Mouse (Mus musculus) hindbrain, embryonic 13.5 days (tissue): ENCODE data around the gene Dsp. TPM values are rescaled to one million over a fixed set of nuclear protein-coding genes. Genes with fewer than 3 reads are reported as not detected.
A peak's percentile ranks its signal among the peaks of the same experiment; 100 is the strongest.

Experiments
- ATAC-seq: fragments of 200-750 bp; cut with Nextera tagmentation; 2 replicates; pipeline ENCODE4 v1.8.0; 2017; ENCODE audit warnings: moderate TSS enrichment; ENCODE audit not compliant: low FRiP score
- H3K27ac ChIP-seq: fragments of 300-500 bp; sonication (generic); 2 replicates; pipeline ENCODE4 v1.5.1; 2015; ENCODE audit warnings: inconsistent platforms, mild to moderate bottlenecking, moderate library complexity
- H3K27me3 ChIP-seq: fragments of 300-500 bp; sonication (generic); 2 replicates; pipeline ENCODE4 v1.6.1; 2015; ENCODE audit warnings: mild to moderate bottlenecking, inconsistent platforms
- H3K36me3 ChIP-seq: fragments of 300-500 bp; sonication (generic); 2 replicates; pipeline ENCODE4 v1.6.1; 2015; ENCODE audit warnings: mild to moderate bottlenecking, inconsistent platforms
- H3K4me1 ChIP-seq: fragments of 300-500 bp; sonication (generic); replicated peaks from 2 replicates; pipeline ENCODE4 v1.6.1; 2015; ENCODE audit warnings: inconsistent platforms
- H3K4me2 ChIP-seq: fragments of 300-500 bp; sonication (generic); 2 replicates; pipeline ENCODE4 v1.6.1; 2015; ENCODE audit warnings: inconsistent platforms, mild to moderate bottlenecking, moderate library complexity
- H3K4me3 ChIP-seq: fragments of 300-500 bp; sonication (generic); 2 replicates; pipeline ENCODE4 v1.5.1; 2015; ENCODE audit warnings: mild to moderate bottlenecking, inconsistent platforms
- H3K9ac ChIP-seq: fragments of 300-500 bp; sonication (generic); 2 replicates; pipeline ENCODE4 v1.6.1; 2015; ENCODE audit warnings: mild to moderate bottlenecking, inconsistent platforms
- H3K9me3 ChIP-seq: fragments of 300-500 bp; sonication (generic); 2 replicates; pipeline ENCODE4 v1.6.1; 2016; ENCODE audit warnings: inconsistent platforms
- WGBS: fragments of 180-500 bp; shearing (Covaris S2); methylation state at CpG from one replicate; pipeline ENCODE4 v1.1.7; 2015; 5-methylcytosine and 5-hydroxymethylcytosine counted together
- polyA plus RNA-seq: library from polyadenylated mRNA; unstranded; fragments of >200 nt; fragmentation: Nextera tagmentation; extraction: Ambion mirVana; gene quantifications from 2 replicates; pipeline ENCODE4 v1.2.1, GENCODE M21; 2015

Gene Dsp
- 0.30 and 0.31 TPM in 2 replicates for polyA plus RNA-seq

- Histone ChIP-seq H3K9ac (peak within 1 kb of the TSS; percentile 60), H3K4me1 (peaks cover 21% of the 10 kb centered on the region), H3K9me3 (no peaks in the 10 kb centered on the region), H3K4me3 (peak within 1 kb of the TSS; percentile 40), H3K27ac (no peak within 1 kb of the TSS), H3K27me3 (peaks cover 94% of the 10 kb centered on the region), H3K4me2 (peak within 1 kb of the TSS; percentile 64), H3K36me3 (no peaks in the 10 kb centered on the region)
- 1% methylated on average over 41 of the region's 58 CpGs for WGBS
- peak; percentile 84 for ATAC-seq
Measured at GRCm38 (mm10) chr13:38151069-38151588, at the start of gene Dsp. TSS of gene Dsp (plus strand) at chr13:38151294.

GRCm38 (mm10) chr13:38103406-38103805 lies 47.7 kb upstream of the Dsp start:
- Histone ChIP-seq H3K4me3 (no peak overlapping the region), H3K9ac (no peak overlapping the region), H3K4me1 (no peaks in the 10 kb centered on the region), H3K27me3 (no peaks in the 10 kb centered on the region), H3K36me3 (no peaks in the 10 kb centered on the region), H3K9me3 (no peaks in the 10 kb centered on the region), H3K27ac (no peak overlapping the region), H3K4me2 (no peak overlapping the region)
- ATAC-seq = no peak
- 88% methylated on average over 4 of the region's 4 CpGs for WGBS

- no peak for ATAC-seq
- Histone ChIP-seq H3K4me1 (no peaks in the 10 kb centered on the region), H3K9ac (no peak overlapping the region), H3K4me3 (no peak overlapping the region), H3K9me3 (no peaks in the 10 kb centered on the region), H3K27me3 (no peaks in the 10 kb centered on the region), H3K4me2 (no peak overlapping the region), H3K36me3 (no peaks in the 10 kb centered on the region), H3K27ac (no peak overlapping the region)
- WGBS = 91% methylated on average over 10 of the region's 10 CpGs
Measured at GRCm38 (mm10) chr13:38104501-38104900, 46.6 kb upstream of the Dsp start.

GRCm38 (mm10) chr13:38109081-38109480 lies 42.0 kb upstream of the Dsp start:
- 67% methylated on average over 9 of the region's 9 CpGs for WGBS
- ATAC-seq = no peak

GRCm38 (mm10) chr13:38122321-38122720 lies 28.8 kb upstream of the Dsp start:
- no peak overlapping the region for H3K4me3 ChIP-seq
- no peaks in the 10 kb centered on the region for H3K27me3 ChIP-seq
- H3K9me3 ChIP-seq = no peaks in the 10 kb centered on the region
- no peaks in the 10 kb centered on the region for H3K36me3 ChIP-seq
- no peak overlapping the region for H3K9ac ChIP-seq
- no peak for ATAC-seq
- 0 out of 2 replicates have a peak, but pooled peaks cover 3% of the 10 kb centered on the region for H3K4me1 ChIP-seq
- no peak overlapping the region for H3K4me2 ChIP-seq
- H3K27ac ChIP-seq = no peak overlapping the region
- WGBS = 87% methylated on average over 9 of the region's 9 CpGs

More at GRCm38 (mm10) chr13:38109081-38109480, 42.0 kb upstream of the Dsp start:
- H3K9ac ChIP-seq = no peak overlapping the region
- no peaks in the 10 kb centered on the region for H3K4me1 ChIP-seq
- no peak overlapping the region for H3K4me2 ChIP-seq
- H3K36me3 ChIP-seq = no peaks in the 10 kb centered on the region
- H3K4me3 ChIP-seq = no peak overlapping the region
- no peak overlapping the region for H3K27ac ChIP-seq
- H3K27me3 ChIP-seq = no peaks in the 10 kb centered on the region
- H3K9me3 ChIP-seq = no peaks in the 10 kb centered on the region

GRCm38 (mm10) chr13:38123666-38124065 lies 27.4 kb upstream of the Dsp start:
- no peak for ATAC-seq
- H3K9me3 ChIP-seq = no peaks in the 10 kb centered on the region
- H3K36me3 ChIP-seq = no peaks in the 10 kb centered on the region
- no peak overlapping the region for H3K4me2 ChIP-seq
- H3K27me3 ChIP-seq = no peaks in the 10 kb centered on the region
- H3K27ac ChIP-seq = no peak overlapping the region
- H3K4me3 ChIP-seq = no peak overlapping the region
- 86% methylated on average over 4 of the region's 4 CpGs for WGBS
- H3K9ac ChIP-seq = no peak overlapping the region
- H3K4me1 ChIP-seq = 0 out of 2 replicates have a peak, but pooled peaks cover 3% of the 10 kb centered on the region

- WGBS = 87% methylated on average over 3 of the region's 3 CpGs
- 0 out of 2 replicates have a peak, but pooled peaks cover 3% of the 10 kb centered on the region for H3K4me1 ChIP-seq
- H3K9me3 ChIP-seq = no peaks in the 10 kb centered on the region
- no peaks in the 10 kb centered on the region for H3K27me3 ChIP-seq
- H3K27ac ChIP-seq = no peak overlapping the region
- no peaks in the 10 kb centered on the region for H3K36me3 ChIP-seq
- H3K9ac ChIP-seq = no peak overlapping the region
- no peak overlapping the region for H3K4me2 ChIP-seq
- no peak overlapping the region for H3K4me3 ChIP-seq
- no peak for ATAC-seq
Measured at GRCm38 (mm10) chr13:38127683-38128082, 23.4 kb upstream of the Dsp start.

- H3K27me3 ChIP-seq = no peaks in the 10 kb centered on the region
- H3K4me2 ChIP-seq = no peak overlapping the region
- no peak for ATAC-seq
- H3K9ac ChIP-seq = no peak overlapping the region
- H3K27ac ChIP-seq = no peak overlapping the region
- no peak overlapping the region for H3K4me3 ChIP-seq
- WGBS = 87% methylated on average over 3 of the region's 3 CpGs
- H3K36me3 ChIP-seq = no peaks in the 10 kb centered on the region
- 0 out of 2 replicates have a peak, but pooled peaks cover 7% of the 10 kb centered on the region for H3K4me1 ChIP-seq
- H3K9me3 ChIP-seq = no peaks in the 10 kb centered on the region
Measured at GRCm38 (mm10) chr13:38128246-38128645, 22.8 kb upstream of the Dsp start.

- WGBS = 77% methylated on average over 2 of the region's 2 CpGs
- no peak overlapping the region for H3K9ac ChIP-seq
- H3K4me3 ChIP-seq = no peak overlapping the region
- H3K4me1 ChIP-seq = 0 out of 2 replicates have a peak, but pooled peaks cover 7% of the 10 kb centered on the region
- no peak for ATAC-seq
- H3K27me3 ChIP-seq = no peaks in the 10 kb centered on the region
- no peaks in the 10 kb centered on the region for H3K9me3 ChIP-seq
- no peaks in the 10 kb centered on the region for H3K36me3 ChIP-seq
- no peak overlapping the region for H3K27ac ChIP-seq
- H3K4me2 ChIP-seq = no peak overlapping the region
Measured at GRCm38 (mm10) chr13:38129492-38129891, 21.6 kb upstream of the Dsp start.

- no peak overlapping the region for H3K4me3 ChIP-seq
- ATAC-seq = no peak
- no peaks in the 10 kb centered on the region for H3K36me3 ChIP-seq
- no peak overlapping the region for H3K4me2 ChIP-seq
- no peaks in the 10 kb centered on the region for H3K9me3 ChIP-seq
- H3K9ac ChIP-seq = no peak overlapping the region
- no peaks in the 10 kb centered on the region for H3K27me3 ChIP-seq
- 0 out of 2 replicates have a peak, but pooled peaks cover 7% of the 10 kb centered on the region for H3K4me1 ChIP-seq
- no peak overlapping the region for H3K27ac ChIP-seq
- 88% methylated on average over 9 of the region's 9 CpGs for WGBS
Measured at GRCm38 (mm10) chr13:38130116-38130515, 21.0 kb upstream of the Dsp start.

GRCm38 (mm10) chr13:38133016-38133528 lies 18.0 kb upstream of the Dsp start:
- WGBS = 49% methylated on average over 7 of the region's 7 CpGs
- H3K9me3 ChIP-seq = no peaks in the 10 kb centered on the region
- H3K4me1 ChIP-seq = 0 out of 2 replicates have a peak, but pooled peaks cover 4% of the 10 kb centered on the region
- no peak overlapping the region for H3K9ac ChIP-seq
- no peaks in the 10 kb centered on the region for H3K27me3 ChIP-seq
- no peak for ATAC-seq
- H3K27ac ChIP-seq = no peak overlapping the region
- no peak overlapping the region for H3K4me2 ChIP-seq
- H3K36me3 ChIP-seq = no peaks in the 10 kb centered on the region
- no peak overlapping the region for H3K4me3 ChIP-seq

GRCm38 (mm10) chr13:38140521-38140920 lies 10.6 kb upstream of the Dsp start:
- Histone ChIP-seq H3K9ac (no peak overlapping the region), H3K36me3 (no peaks in the 10 kb centered on the region), H3K4me1 (no peaks in the 10 kb centered on the region), H3K4me3 (no peak overlapping the region), H3K27ac (no peak overlapping the region), H3K9me3 (no peaks in the 10 kb centered on the region), H3K4me2 (no peak overlapping the region), H3K27me3 (peaks cover 21% of the 10 kb centered on the region)
- whole genome bisulfite sequencing = 57% methylated on average over 1 of the region's 1 CpGs
- ATAC-seq = no peak
